Mouse (Mus musculus) thymus, adult 2 months (tissue): ENCODE measurements at regions not wholly inside any gene's neighbourhood (a gene's known extent, or its start where the extent isn't known, plus 50 kb on each side); places are given as distances from the start of the nearest gene placed in this dataset.

Experiments used
- DNase-seq: peaks from one replicate; pipeline ENCODE4 v3.0.0; 2021
- H3K27ac ChIP-seq: fragments of 200-500 bp; 2 replicates; pipeline ENCODE4 v1.5.1; 2012; ENCODE audit warnings: low read length, control low read depth; ENCODE audit not compliant: control insufficient read depth, insufficient read depth
- H3K27me3 ChIP-seq: fragments of 200-500 bp; 2 replicates; pipeline ENCODE4 v1.6.1; 2012; ENCODE audit warnings: mild to moderate bottlenecking, low read length, moderate library complexity, mixed read lengths; ENCODE audit not compliant: control insufficient read depth, insufficient read depth
- H3K36me3 ChIP-seq: fragments of 200-500 bp; 2 replicates; pipeline ENCODE4 v1.6.1; 2012; ENCODE audit warnings: mild to moderate bottlenecking, low read length, moderate library complexity; ENCODE audit not compliant: control insufficient read depth, insufficient read depth
- H3K4me1 ChIP-seq: fragments of 200-500 bp; replicated peaks from 2 replicates; pipeline ENCODE4 v1.6.1; 2012; ENCODE audit warnings: low read length; ENCODE audit not compliant: control insufficient read depth, insufficient read depth
- H3K4me3 ChIP-seq: fragments of 200-500 bp; 2 replicates; pipeline ENCODE4 v1.5.1; 2012; ENCODE audit warnings: mild to moderate bottlenecking, low read length, control low read depth, moderate library complexity; ENCODE audit not compliant: control insufficient read depth, insufficient read depth
- CTCF ChIP-seq: fragments of 200-500 bp; IDR thresholded peaks from 2 replicates; pipeline ENCODE4 v1.5.1; 2012; ENCODE audit warnings: mild to moderate bottlenecking, control low read depth, low read length, moderate library complexity, borderline replicate concordance; ENCODE audit not compliant: control insufficient read depth, poor library complexity, insufficient read depth; ENCODE audit errors: extremely low read depth
- POLR2A ChIP-seq: fragments of 200-500 bp; IDR thresholded peaks from 2 replicates; pipeline ENCODE4 v1.6.1; 2012; ENCODE audit warnings: mild to moderate bottlenecking, low read length, control low read depth, moderate library complexity; ENCODE audit not compliant: control insufficient read depth, poor library complexity, insufficient read depth; ENCODE audit errors: extremely low read depth
- WGBS: fragments of 180-500 bp; shearing (Covaris S2); methylation state at CpG from one replicate; pipeline ENCODE4 v1.1.7; 2018; 5-methylcytosine and 5-hydroxymethylcytosine counted together

DNA sequence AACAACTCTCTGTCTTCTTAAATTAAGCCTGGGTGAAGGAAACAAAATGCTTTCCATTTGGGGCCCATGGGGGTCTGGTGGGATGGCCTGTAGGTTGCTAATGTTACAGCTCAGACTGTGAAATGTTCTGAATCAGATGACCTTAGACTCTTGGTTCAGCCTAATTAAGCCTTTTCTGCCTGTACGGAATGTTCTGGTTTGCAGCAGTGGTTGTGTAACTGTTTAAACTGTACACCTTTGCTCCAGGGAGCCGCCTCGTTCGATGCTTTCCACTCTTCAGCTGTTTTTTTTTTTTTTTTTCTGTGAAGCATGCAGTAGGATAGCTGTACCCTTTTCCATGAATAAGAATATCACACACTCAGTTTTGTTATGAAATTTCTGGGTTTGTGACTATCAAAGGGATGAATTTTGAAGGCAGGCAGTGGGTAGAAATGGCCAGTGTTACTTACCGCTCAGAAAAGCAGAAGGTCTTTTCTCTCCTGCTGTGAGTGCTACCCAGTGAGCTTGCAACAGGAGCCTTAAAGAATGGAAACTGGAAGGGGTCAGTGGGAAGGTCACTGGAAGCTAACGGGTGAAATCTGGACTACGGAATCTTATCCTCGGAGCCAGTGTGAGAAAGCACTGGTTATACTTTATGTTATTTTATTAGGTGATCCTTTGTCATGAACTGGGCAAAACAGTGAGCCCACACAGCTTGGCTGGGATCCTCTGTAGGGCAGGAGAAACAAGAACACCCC, 349.4 kb downstream of the Foxo1 start:
- peaks cover 12% of the 10 kb centered on the region for H3K4me1 ChIP-seq
- peak overlapping the region; percentile 40; the same call in 1 of the 2 replicates for H3K27ac ChIP-seq
- no peaks in the 10 kb centered on the region for H3K36me3 ChIP-seq
- 90% methylated on average over 8 of the region's 8 CpGs for WGBS
- H3K4me3 ChIP-seq: no peak overlapping the region
- TF ChIP-seq POLR2A (no peak), CTCF (no peak)
- DNase-seq: no peak
- no peaks in the 10 kb centered on the region for H3K27me3 ChIP-seq

DNA sequence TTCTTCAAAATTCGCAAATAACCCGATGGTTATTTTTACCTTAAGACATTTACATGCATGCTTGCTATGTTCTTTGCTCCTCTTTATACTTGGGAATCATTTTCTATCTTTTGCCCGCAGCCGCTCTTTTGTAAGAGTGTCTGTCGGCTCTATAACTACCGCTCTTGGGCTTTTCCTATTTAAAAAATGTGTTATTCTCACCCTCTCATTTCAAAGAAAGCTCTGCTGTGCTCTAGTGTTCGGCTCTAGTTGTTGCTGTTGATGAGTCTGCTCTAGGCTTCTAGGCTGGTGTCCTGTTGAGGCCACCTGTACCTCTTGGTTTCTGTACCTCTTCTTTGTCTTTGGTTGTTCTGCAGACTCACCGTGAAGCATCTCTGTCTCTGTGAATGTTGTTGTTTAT, 343.7 kb downstream of the Foxo1 start:
- 0 out of 2 replicates have a peak, but pooled peaks cover 4% of the 10 kb centered on the region for H3K4me1 ChIP-seq
- 96% methylated on average over 8 of the region's 8 CpGs for WGBS
- H3K27me3 ChIP-seq: no peaks in the 10 kb centered on the region
- H3K27ac ChIP-seq: no peak overlapping the region
- no peak for DNase-seq
- H3K4me3 ChIP-seq: no peak overlapping the region
- no peaks in the 10 kb centered on the region for H3K36me3 ChIP-seq
- TF ChIP-seq POLR2A: no peak
- TF ChIP-seq CTCF: no peak

DNA sequence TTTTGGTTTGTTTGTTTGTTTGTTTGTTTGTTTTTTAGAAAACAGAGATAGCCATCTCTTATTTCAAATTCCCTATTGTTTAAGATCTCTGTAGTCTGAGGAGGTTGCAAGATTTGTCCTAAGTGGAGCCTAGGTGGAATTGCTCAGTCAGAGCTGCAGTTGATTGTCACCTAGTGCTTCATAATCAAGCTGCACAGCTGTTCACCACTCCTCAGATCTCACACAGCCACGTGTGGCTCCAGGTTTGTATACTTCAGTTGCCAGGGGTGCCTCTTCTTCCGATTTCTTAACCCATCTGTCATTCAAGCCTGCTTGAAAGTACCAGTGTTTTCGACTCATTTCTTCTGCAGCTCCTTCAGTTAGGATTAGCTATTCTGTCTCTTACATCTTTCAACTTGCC, 342.3 kb downstream of the Foxo1 start:
- Histone ChIP-seq H3K4me3 (no peak overlapping the region), H3K4me1 (0 out of 2 replicates have a peak, but pooled peaks cover 4% of the 10 kb centered on the region), H3K27ac (no peak overlapping the region), H3K36me3 (no peaks in the 10 kb centered on the region), H3K27me3 (no peaks in the 10 kb centered on the region)
- no peak for TF ChIP-seq POLR2A
- TF ChIP-seq CTCF: no peak
- 60% methylated on average over 3 of the region's 3 CpGs for WGBS
- DNase-seq: no peak

DNA sequence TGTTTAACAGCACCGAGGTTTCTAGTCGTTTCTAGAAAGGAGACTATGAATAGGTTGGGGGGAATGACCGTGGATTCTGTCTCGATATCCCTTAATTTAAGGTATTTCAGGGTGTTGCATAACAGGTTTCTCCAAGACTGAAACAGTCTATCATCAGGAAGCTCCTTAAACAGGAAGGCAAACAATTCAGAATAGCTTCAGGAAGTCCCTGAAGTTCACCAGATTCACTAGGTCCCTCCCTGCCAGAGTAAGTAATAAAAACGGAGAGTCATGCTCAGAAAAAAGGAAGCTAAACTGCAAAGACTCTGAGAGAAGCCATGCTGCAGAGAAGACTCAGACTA, 339.9 kb downstream of the Foxo1 start:
- 93% methylated on average over 5 of the region's 5 CpGs for WGBS
- DNase-seq: no peak
- Histone ChIP-seq H3K4me3 (no peak overlapping the region), H3K27me3 (no peaks in the 10 kb centered on the region), H3K27ac (no peak overlapping the region), H3K36me3 (no peaks in the 10 kb centered on the region), H3K4me1 (0 out of 2 replicates have a peak, but pooled peaks cover 4% of the 10 kb centered on the region)
- TF ChIP-seq CTCF (no peak), POLR2A (no peak)

DNA sequence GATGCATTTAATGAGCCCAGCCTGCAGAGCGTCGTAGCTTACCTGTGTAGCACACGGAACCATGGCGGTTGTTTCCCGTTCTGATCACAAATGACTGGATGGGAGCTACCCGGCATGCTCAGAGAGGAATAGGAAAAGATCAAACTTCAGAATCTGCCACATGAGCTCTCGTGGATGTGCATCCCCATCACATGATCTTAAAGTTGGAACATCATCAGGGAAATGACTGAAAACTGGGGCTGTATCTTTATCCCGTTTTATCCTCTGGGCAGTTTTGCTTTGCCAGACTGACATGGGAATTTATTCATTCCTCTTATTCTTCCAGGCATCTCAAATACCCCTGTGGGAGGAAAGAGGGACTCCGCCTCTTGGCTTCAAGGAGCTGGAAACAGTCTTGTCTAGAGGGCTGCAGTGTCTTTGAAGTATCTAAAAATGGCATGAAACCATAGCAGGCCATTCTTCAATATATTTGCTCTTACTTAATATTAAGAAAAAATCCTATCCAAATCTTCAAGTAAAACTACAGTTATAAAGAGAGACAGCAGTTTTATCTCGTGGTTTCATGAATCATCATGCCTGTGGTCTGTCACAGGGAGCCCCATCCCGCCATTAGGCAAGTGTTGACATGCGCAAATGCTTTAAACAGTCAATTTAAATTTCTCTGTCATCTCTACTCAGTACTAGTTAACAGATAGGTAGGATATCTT, 339.4 kb downstream of the Foxo1 start:
- no peak for DNase-seq
- Histone ChIP-seq H3K36me3 (no peaks in the 10 kb centered on the region), H3K4me1 (0 out of 2 replicates have a peak, but pooled peaks cover 4% of the 10 kb centered on the region), H3K4me3 (no peak overlapping the region), H3K27me3 (no peaks in the 10 kb centered on the region), H3K27ac (no peak overlapping the region)
- no peak for TF ChIP-seq CTCF
- TF ChIP-seq POLR2A: no peak
- WGBS: 85% methylated on average over 12 of the region's 12 CpGs

DNA sequence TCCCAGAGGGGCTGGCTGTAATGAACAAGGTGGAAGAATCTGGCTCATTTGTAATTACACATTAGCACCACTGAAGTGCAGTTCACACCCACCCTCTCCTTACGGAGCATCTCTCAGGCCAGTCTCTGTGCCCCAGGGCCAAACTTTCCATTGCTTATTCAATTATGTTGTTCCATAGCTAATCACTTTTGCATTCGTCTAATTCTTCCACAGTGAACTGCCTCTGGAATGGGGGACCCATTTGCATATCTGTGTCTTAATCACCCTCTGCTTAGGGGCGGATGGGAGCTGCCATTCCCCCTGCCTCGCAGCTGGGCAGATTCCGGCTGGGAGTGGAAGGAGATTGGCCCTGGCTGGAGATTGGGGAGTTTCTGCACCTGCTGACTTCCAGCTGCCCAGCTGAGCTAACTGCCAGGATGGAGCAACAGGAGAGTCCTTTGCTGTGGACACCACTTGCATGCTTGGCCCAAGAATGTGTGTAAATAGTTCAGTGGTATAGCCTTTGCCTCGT, 337.2 kb downstream of the Foxo1 start:
- no peaks in the 10 kb centered on the region for H3K36me3 ChIP-seq
- WGBS: 97% methylated on average over 6 of the region's 6 CpGs
- H3K4me1 ChIP-seq: 0 out of 2 replicates have a peak, but pooled peaks cover 4% of the 10 kb centered on the region
- TF ChIP-seq POLR2A: no peak
- no peak for TF ChIP-seq CTCF
- H3K27me3 ChIP-seq: no peaks in the 10 kb centered on the region
- H3K27ac ChIP-seq: no peak overlapping the region
- no peak for DNase-seq
- H3K4me3 ChIP-seq: no peak overlapping the region
